Mouse (Mus musculus) fat pad, adult 2 months (tissue): ENCODE measurements around the gene Nek2.
A peak's percentile ranks its signal among the peaks of the same experiment; 100 is the strongest.

Source experiments
- DNase-seq: peaks from one replicate; pipeline ENCODE4 v3.0.0-alpha.2; 2011; ENCODE audit warnings: low read depth, low spot score; ENCODE audit errors: extremely low read depth

The Nek2 gene

GRCm38 (mm10) chr1:191812949-191813691, 8.1 kb upstream of the Nek2 start:
- DNase-seq = no peak

GRCm38 (mm10) chr1:191814240-191814639, 7.0 kb upstream of the Nek2 start:
- DNase-seq = no peak

GRCm38 (mm10) chr1:191814935-191815334, 6.3 kb upstream of the Nek2 start:
- DNase-seq = peak; percentile 87

GRCm38 (mm10) chr1:191816596-191816995, 4.6 kb upstream of the Nek2 start:
- no peak for DNase-seq

GRCm38 (mm10) chr1:191817418-191818144, 3.7 kb upstream of the Nek2 start:
- DNase-seq = no peak

GRCm38 (mm10) chr1:191818145-191818631, 3.1 kb upstream of the Nek2 start:
- DNase-seq = no peak

- no peak for DNase-seq
Observed at GRCm38 (mm10) chr1:191819026-191819425, 2.2 kb upstream of the Nek2 start.

GRCm38 (mm10) chr1:191820951-191821325, 306 bp upstream of the Nek2 start:
- no peak for DNase-seq

GRCm38 (mm10) chr1:191829124-191829523, 7.9 kb downstream of the Nek2 start:
- DNase-seq = no peak

GRCm38 (mm10) chr1:191833396-191833795, 12.2 kb downstream of the Nek2 start:
- no peak for DNase-seq

- no peak for DNase-seq
Observed at GRCm38 (mm10) chr1:191834825-191835224, 13.6 kb downstream of the Nek2 start.

- DNase-seq = no peak
Observed at GRCm38 (mm10) chr1:191836318-191836985, 15.2 kb downstream of the Nek2 start.

GRCm38 (mm10) chr1:191837691-191838090, 16.4 kb downstream of the Nek2 start:
- DNase-seq = no peak

- DNase-seq = no peak
Observed at GRCm38 (mm10) chr1:191838994-191839741, 17.9 kb downstream of the Nek2 start.

GRCm38 (mm10) chr1:191840774-191841565, 19.7 kb downstream of the Nek2 start:
- no peak for DNase-seq

- DNase-seq = no peak
Observed at GRCm38 (mm10) chr1:191842247-191842646, 21.0 kb downstream of the Nek2 start.

- DNase-seq = no peak
Observed at GRCm38 (mm10) chr1:191846667-191847066, 25.4 kb downstream of the Nek2 start.

- DNase-seq = no peak
Observed at GRCm38 (mm10) chr1:191849501-191849900, 28.3 kb downstream of the Nek2 start.

- DNase-seq = no peak
Observed at GRCm38 (mm10) chr1:191853442-191853841, 32.2 kb downstream of the Nek2 start.

- DNase-seq = no peak
Observed at GRCm38 (mm10) chr1:191854716-191855115, 33.5 kb downstream of the Nek2 start.
